Mouse (Mus musculus) gastrocnemius, postnatal 10 days (tissue): Measurements from ENCODE around the gene Pparg. TPM values are rescaled to one million over a fixed set of nuclear protein-coding genes. Genes with fewer than 3 reads are reported as not detected.

Experiments used
- DNase-seq: peaks from one replicate; pipeline ENCODE4 v3.0.0; 2021; ENCODE audit warnings: mixed read lengths
- total RNA-seq, 2 experiments: library from RNA; stranded (reverse); gene quantifications; 2 replicates each; pipeline ENCODE4 v1.2.3; 2021

The Pparg gene
- total RNA-seq, 2 experiments from 2014 or later = 4.8 to 5.0 TPM

GRCm38 (mm10) chr6:115464661-115465060 is 103.9 kb downstream of the Pparg start:
- no peak for DNase-seq

GRCm38 (mm10) chr6:115465463-115465862 is 104.7 kb downstream of the Pparg start:
- DNase-seq = no peak

DNA sequence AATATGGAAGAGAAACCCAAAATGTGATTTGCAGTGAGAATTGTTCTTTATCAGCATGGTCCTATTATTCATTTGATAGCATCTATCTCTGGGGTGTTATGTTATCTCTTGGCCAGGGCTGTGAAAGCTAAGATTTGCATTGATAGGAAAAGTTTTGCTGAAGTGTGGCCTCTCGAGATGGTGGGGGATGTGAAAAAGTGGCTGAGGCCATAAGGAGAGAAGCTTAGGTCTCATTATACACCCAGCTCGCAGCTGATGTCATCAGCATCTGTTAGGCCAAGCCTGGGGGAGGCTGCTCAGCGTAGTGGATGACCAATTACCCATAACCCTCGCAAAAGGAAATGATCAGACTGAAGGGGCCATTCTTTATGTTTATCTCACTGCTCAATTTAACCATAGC is 105.1 kb downstream of the Pparg start:
- no peak for DNase-seq

DNA sequence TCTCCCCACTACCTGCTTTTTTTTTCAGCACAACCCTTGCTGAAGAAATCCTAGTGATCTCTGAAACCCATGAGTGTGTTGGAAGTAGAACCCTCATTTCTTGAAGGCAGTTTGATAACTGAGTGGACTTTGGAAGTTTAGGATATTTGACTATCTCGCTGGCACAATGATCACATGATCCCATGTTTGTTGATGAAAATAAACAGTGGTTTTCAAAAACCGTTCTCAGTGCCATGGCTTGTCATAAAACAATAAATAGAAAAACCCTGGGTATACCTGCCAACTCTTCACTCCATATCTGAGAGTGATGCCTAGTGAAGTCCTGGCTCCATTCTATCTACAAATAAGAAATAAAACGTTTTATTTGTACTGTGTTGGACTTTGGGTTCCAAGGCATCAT is 105.8 kb downstream of the Pparg start:
- DNase-seq = no peak

GRCm38 (mm10) chr6:115469666-115470581 is 109.2 kb downstream of the Pparg start:
- DNase-seq = no peak

GRCm38 (mm10) chr6:115471956-115472355 is 111.2 kb downstream of the Pparg start:
- no peak for DNase-seq

DNA sequence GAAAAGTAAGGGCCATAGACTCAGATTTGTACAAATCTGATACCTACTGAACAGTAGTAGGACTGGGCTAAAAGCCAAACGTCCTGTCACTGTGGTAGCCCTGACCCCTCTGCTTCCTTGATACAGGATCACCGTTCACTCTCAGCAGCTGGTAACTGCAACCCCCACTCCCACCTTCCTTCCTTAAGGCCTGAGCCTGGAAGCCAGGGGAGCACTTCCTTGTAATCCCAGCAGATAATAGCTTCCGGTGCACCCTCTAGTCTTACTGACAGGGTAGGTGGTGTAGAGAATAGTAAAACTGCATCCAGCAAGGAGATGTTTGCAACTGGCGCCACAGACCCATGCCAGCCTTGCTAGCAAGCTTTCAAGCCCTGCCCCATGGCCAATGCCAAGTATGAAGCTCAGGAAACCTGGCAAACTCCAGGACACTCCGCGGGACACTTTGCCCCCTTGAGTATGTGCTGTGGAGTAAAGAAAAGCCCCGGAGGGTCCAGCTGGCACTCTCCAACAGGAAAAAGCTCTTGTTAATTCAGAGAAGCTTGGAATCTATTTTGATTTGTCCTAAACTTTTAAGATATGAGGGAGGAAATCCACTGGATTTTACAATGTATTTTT is 116.4 kb downstream of the Pparg start:
- DNase-seq = no peak

DNA sequence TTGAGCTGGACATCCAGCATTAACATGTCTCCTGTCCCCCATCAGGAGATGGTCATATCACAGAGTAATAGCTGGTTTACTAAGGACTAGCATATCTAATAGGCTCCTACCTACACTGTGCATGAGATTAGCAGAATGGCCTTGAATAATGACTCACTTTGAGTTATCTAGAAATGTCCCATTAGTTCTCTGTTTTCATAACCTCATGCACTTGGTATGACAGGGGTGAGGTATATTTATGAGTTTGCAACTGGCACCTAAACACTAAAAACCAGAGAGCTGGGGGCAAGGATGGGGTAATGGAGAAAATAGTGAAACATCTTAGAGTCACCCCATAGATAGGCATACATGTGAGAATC is 119.2 kb downstream of the Pparg start:
- DNase-seq = no peak

DNA sequence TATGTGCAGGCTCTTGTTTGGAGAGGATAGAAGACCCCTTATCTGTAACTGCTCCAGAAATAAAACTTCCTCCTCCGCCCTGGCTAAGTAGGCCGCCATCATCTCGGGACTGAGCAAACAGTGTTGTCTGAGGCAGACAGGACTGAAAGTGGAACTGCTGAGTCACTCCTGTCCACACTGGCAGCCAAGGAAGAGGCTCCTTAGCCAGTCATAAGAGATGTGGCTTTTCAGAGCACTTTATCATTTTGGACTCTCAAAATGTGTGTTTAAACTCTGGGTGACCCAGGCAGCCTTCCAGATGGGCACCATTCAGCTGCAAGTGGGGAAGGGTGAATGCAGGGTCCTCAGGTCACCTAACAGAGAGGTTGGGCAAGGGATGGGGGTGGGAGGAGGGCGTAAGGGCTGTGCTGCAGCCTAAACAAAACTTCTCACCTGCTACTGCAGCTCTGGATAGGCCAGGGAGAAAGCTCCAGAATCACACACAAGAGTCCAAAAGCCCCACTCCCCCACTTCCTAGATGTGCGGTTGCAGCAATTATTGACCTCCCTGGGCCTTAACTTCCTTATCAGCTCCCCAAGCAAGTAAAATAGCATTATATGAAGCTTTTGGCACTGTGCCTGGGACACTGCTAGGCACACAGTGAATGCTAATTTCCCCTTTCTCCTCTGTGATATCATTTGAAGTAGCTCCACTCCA is 119.7 kb downstream of the Pparg start:
- no peak for DNase-seq

DNA sequence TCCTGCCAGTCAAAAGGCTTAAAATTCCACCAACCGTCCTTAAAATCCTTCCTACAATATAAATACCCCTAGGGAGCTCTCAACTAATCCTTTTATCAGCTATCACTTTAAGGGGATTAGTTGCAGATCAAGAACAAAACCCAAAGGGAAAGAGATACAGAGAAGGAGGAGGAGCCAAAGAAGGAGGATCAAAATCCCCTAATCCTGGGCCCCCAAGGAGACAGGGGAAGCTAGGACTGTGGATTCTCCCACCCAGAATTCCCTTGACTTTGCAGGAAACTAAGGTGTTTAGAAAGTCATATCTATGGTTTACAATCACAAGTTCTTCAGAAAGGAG is 120.2 kb downstream of the Pparg start:
- DNase-seq = no peak

DNA sequence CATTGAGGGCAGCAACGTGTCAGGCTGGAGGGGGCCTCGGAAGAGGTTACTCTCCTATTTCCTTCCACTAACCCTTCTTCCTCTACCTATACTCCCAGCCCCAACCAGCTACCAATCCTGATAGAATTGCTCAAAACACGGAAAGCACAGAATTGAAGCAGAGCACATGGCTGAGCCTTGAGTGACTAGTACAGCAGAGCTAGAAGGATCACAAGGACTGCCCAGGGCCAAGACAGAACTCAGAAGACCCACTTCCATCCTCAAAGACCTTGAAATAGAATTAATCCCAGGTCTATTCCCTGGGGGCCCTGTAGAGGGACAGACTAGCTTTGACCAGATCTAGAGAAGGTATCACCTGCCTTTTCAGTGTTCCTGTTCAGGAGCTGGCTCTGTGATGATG is 120.9 kb downstream of the Pparg start:
- DNase-seq = no peak

DNA sequence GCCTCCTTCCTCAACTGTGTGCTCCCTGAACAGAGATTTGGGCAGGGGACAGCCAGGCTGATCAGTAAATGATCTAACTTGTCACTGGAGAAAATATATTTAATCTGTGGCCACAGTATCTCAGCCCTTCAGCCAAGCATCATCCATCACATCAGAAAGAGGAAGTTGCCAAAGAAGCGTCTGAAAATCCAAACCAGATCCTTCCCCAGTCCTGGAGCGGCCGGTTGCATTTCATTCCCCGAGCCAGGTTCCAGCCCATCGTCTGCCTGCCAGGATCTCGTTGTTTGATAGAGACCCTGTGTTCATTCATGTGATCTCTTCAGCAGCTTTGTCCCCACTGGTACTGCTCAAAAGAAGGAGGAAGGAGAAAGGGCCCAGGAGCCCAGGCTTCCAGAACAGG is 124.9 kb downstream of the Pparg start:
- DNase-seq = no peak

- DNase-seq = no peak
Observed at GRCm38 (mm10) chr6:115489831-115490230, 129.1 kb downstream of the Pparg start.

DNA sequence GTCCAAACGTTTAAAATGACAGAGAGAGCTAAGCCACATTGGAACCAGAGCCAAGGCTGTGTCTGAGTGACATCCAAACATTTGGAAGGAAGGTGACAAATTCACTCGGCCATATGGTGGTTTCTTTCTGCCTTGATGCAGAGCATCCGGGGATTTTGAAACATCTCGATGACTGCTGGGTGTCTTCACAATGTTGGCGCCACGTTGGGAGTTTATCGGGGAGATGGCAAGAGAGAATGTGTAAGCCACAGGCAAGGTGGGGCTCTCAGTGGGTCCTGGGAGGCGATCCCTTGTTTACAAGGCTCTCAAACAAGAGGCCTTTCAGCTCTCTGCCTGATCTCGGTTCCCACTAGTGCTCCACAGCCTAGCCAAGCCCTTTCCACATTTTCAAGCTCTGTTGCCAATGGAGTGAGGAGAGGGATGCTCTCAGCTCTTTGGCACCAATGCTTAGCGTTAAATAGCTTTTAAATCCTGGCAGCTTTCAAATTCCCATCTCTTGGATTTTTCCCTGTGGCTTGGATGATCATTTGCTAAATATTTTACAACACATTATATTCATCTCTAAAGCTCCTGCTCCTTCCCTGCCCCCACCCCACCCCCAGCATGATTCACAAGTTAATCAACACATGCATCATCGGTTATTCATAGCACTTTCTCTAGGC is 132.3 kb downstream of the Pparg start:
- DNase-seq = no peak

GRCm38 (mm10) chr6:115493824-115494223 is 133.1 kb downstream of the Pparg start:
- no peak for DNase-seq

DNA sequence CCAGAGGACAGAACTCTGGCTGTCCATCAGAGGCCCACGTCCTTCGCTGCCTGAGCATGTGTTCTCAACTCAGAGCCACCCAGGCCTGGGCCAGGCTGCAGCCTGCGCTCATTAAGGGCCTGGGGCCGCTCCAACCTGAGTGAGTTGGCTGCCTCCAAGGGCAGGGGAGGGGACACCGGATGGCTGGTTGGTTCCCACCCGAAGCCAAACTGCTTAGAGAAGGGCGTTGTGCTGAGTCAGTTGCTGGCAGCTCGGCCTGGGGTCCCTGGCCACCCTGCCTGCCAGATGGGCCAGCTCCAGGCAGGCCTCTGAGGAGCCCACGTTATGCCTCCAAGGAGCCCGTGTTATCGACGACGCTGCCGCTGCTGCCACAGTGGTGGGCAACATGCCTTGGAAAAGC is 138.8 kb downstream of the Pparg start:
- peak; percentile 69 for DNase-seq

DNA sequence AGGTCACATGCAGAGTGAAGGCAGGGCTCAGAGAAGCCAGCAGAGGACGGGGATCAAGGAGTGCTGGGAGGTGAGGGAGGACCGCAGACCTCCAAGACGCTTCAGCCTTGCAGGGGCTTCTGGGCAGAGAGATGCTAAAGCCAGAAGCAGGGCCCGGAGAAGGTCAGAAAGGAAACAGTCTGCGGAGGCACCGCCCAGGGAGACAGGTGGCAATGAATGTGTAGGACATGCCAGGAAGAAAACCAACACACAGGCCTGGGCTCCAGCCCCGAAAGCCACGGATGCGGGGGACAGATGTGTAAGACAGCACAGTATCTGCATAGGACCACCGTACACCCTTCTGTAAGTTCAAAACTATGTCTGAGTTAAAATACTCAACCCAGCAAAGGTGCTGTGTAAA is 139.5 kb downstream of the Pparg start:
- no peak for DNase-seq

DNA sequence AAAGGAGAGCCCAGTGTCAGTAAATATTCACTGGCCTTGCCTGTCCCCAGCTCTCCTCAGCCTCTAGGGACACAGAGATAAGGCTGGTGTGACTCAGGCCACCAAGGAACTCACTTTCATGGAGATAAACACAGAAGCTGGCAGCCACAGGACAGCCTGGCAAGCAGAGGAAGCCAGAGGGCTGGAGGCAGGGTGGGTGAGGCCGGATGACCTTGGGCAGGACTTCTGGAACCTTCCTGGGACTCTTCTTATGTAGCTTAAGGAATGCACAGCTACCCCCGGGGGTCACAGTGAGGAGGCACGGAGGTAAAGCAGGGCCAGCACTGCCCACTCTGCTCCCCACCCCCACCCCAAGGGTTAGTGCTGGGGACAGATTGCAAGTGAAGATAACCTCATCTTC is 140.4 kb downstream of the Pparg start:
- no peak for DNase-seq

GRCm38 (mm10) chr6:115503038-115503437 is 142.3 kb downstream of the Pparg start:
- no peak for DNase-seq

DNA sequence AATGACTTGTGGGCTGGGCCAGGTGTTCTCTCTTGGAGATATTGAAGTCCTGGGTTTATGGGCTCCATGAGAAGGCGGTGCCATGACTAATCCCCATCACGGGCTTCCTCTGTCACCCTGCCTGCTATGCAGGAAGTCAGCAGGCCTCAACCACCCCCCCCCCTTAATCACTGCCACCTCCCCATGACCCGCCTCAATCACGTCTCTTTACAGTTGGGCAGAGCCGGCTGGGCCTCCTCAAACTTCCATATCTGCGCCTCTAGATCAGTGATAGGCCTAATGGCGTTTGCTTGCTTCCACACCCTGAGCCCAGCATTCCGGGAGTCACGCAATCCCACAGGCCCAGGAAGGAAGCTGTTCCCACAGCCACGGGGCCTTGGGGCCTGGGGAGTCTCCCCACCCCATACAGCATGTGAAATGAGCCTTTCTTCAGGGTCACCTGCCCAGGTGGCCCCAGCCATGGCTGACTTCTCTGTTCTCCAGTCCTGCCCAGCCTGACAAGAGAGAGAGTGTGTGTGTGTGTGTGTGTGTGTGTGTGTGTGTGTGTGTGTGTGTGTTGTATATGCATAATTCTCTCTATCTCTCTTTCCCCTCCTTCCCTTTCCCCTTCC is 142.9 kb downstream of the Pparg start:
- no peak for DNase-seq

GRCm38 (mm10) chr6:115504160-115504558 is 143.4 kb downstream of the Pparg start:
- no peak for DNase-seq

DNA sequence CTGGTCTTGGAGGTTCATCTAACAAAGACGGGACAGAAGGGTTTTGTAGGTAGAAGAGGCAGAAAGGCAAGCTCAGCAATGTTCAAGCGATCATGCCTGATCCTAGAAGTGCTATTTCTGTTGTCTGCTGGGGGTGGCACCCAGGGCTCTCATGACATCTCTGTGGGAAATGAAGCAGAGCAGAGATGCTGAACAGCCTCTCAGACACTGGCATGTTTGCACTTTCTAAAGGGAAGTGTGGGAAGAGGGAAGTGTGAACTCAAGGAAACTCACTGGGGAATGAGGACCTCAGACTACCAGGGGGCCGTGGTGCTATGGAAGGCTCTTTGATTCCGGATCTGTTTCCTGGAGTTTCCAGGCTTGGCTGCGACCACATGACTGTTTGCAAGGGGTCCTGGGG is 144.2 kb downstream of the Pparg start:
- DNase-seq = no peak
